Mouse (Mus musculus): ENCODE measurements around the gene Vrk1. TPM values are rescaled to one million over a fixed set of nuclear protein-coding genes. Genes with fewer than 3 reads are reported as not detected.

Vrk1 gene
- polyA plus RNA-seq (2012; rRNA removed), result 15.8 and 16.1 TPM in 2 replicates

DNA sequence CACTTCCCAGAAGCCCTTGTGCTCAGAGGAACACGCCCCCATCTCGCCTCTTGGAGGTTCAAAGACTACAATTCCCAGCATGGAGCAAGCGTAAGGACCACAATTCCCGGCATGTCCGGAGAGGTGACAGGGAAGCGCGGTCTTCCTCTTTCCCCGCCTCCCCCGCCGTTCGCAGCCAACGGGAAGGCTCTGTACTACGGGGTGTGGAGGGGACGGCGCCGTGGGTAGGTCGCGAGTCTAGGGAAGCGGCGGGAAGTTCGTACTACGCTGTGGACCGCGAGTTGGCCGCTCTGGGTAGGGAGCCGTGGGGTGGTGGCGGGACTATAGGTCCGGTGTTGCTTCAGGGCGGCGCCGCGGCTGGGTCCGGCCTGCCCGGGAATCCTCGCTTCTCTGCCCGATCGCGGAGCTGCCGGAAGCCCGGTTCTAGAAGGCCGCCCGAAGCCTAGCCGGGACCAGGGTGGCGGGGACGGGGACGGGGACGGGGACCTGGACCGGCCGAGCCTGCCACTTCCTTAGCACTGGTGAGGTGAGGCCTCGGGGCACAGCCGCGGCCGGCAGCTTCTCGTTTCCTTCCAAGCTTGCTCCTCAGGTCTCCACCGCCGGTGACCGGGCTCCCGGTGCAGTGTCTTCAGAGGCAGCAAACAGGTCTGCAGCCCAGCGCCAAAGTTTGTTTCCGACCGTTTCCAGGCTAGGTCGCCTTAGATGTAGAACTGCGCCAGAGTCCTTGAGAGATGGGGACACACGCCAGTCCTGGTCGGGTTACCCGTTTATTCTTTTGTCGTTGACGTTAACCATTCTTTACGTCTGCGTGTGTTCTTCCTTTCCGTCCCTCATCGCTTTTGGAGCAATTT lies at the start of gene Vrk1:
Gene Vrk1, plus strand, starts transcription at position 164 of the 851 bp plus-strand sequence.
- DNase-seq, result peak; percentile 89
- Histone ChIP-seq H3K27me3 (ENCODE audit: control insufficient read depth, insufficient read depth, low read length) (no peaks in the 10 kb centered on the region), H3K4me3 (ENCODE audit: control insufficient read depth, insufficient read depth, low read length) (peak within 1 kb of the TSS; percentile 88), H3K27ac (ENCODE audit: control insufficient read depth, insufficient read depth, low read length) (no peak within 1 kb of the TSS), H3K36me3 (ENCODE audit: control insufficient read depth, insufficient read depth, low read length) (no peaks in the 10 kb centered on the region), H3K4me1 (replicated peaks; ENCODE audit: control insufficient read depth, insufficient read depth, low read length) (0 out of 2 replicates have a peak, but pooled peaks cover 3% of the 10 kb centered on the region)
- TF ChIP-seq CTCF (IDR thresholded peaks at IDR 0.05; ENCODE audit: borderline replicate concordance, control insufficient read depth, extremely low read depth, insufficient read depth, low read length, poor library complexity) (no peak), POLR2A (IDR thresholded peaks at IDR 0.05; ENCODE audit: control insufficient read depth, extremely low read depth, insufficient read depth, low read length, poor library complexity) (peak; percentile 60)
- under 1% methylated on average over 72 of the region's 72 CpGs for WGBS

DNA sequence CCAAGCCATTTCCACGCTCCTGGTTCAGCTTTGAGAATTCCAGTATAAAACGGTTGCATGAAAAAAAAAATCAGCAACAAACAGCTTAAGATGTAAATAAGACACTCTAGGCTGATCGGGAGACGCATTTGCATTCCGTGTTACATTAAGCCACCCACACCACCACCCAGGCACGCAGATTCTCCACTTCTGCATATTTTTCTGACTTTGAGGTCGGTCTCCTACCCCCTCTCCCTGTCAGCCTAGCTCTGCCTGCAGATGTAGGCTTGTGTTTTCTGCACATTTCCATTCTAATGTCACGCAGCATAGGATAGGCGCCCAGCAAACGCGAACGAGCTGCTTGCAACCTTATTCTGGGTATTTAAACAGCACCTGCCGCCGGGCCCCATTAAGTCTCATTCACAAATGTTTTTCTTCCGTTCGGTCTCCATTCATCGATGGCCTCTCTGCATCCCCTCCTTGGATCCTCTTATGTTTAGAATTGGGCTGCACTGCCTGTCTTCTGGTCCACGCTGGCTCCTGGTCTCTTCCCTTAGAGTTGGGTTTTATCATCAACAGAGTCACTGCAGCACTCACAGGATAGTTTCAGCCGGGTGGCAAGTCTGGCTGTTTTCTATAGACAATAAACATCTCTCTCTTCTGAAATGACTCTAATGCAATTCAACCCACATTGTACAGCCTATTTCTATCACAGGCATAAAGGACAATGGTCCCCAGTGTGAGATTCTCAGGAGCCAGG lies 49.3 kb upstream of the Vrk1 start:
- 30% methylated on average over 19 of the region's 19 CpGs for WGBS
- TF ChIP-seq CTCF (IDR thresholded peaks at IDR 0.05; ENCODE audit: borderline replicate concordance, control insufficient read depth, extremely low read depth, insufficient read depth, low read length, poor library complexity), result no peak
- no peak for TF ChIP-seq POLR2A (IDR thresholded peaks at IDR 0.05; ENCODE audit: control insufficient read depth, extremely low read depth, insufficient read depth, low read length, poor library complexity)
- no peak for DNase-seq
- Histone ChIP-seq H3K4me1 (replicated peaks; ENCODE audit: control insufficient read depth, insufficient read depth, low read length) (peaks cover 4% of the 10 kb centered on the region; the same call in 1 of the 2 replicates), H3K27ac (ENCODE audit: control insufficient read depth, insufficient read depth, low read length) (no peak overlapping the region), H3K27me3 (ENCODE audit: control insufficient read depth, insufficient read depth, low read length) (peaks cover 6% of the 10 kb centered on the region; the same call in 1 of the 2 replicates), H3K4me3 (ENCODE audit: control insufficient read depth, insufficient read depth, low read length) (no peak overlapping the region), H3K36me3 (ENCODE audit: control insufficient read depth, insufficient read depth, low read length) (no peaks in the 10 kb centered on the region)

DNA sequence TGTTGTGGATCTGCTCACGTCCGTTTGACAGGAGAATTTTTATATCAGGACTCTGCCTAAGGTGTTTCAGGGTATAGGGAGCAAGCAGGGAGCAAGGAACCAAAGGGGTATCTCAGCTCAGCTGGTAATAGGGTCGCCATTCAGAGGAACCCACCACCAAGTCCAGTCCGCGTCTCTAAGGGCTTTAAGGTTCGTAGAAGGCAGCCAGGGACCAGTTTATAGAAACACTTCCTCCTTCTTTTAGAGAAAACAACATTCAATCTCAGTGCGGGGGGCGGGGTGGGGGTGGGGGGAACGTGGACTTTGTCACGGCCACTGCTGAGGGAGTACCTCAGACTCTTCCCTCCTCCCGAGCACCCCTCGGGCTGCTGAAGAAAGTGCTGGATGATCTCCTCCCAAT lies 48.4 kb upstream of the Vrk1 start:
- H3K36me3 ChIP-seq (ENCODE audit: control insufficient read depth, insufficient read depth, low read length), result no peaks in the 10 kb centered on the region
- DNase-seq, result no peak
- H3K4me1 ChIP-seq (replicated peaks; ENCODE audit: control insufficient read depth, insufficient read depth, low read length), result peaks cover 4% of the 10 kb centered on the region; the same call in 1 of the 2 replicates
- 15% methylated on average over 12 of the region's 12 CpGs for WGBS
- H3K4me3 ChIP-seq (ENCODE audit: control insufficient read depth, insufficient read depth, low read length), result no peak overlapping the region
- peaks cover 6% of the 10 kb centered on the region; the same call in 1 of the 2 replicates for H3K27me3 ChIP-seq (ENCODE audit: control insufficient read depth, insufficient read depth, low read length)
- no peak overlapping the region for H3K27ac ChIP-seq (ENCODE audit: control insufficient read depth, insufficient read depth, low read length)
- no peak for TF ChIP-seq POLR2A (IDR thresholded peaks at IDR 0.05; ENCODE audit: control insufficient read depth, extremely low read depth, insufficient read depth, low read length, poor library complexity)
- TF ChIP-seq CTCF (IDR thresholded peaks at IDR 0.05; ENCODE audit: borderline replicate concordance, control insufficient read depth, extremely low read depth, insufficient read depth, low read length, poor library complexity), result no peak

DNA sequence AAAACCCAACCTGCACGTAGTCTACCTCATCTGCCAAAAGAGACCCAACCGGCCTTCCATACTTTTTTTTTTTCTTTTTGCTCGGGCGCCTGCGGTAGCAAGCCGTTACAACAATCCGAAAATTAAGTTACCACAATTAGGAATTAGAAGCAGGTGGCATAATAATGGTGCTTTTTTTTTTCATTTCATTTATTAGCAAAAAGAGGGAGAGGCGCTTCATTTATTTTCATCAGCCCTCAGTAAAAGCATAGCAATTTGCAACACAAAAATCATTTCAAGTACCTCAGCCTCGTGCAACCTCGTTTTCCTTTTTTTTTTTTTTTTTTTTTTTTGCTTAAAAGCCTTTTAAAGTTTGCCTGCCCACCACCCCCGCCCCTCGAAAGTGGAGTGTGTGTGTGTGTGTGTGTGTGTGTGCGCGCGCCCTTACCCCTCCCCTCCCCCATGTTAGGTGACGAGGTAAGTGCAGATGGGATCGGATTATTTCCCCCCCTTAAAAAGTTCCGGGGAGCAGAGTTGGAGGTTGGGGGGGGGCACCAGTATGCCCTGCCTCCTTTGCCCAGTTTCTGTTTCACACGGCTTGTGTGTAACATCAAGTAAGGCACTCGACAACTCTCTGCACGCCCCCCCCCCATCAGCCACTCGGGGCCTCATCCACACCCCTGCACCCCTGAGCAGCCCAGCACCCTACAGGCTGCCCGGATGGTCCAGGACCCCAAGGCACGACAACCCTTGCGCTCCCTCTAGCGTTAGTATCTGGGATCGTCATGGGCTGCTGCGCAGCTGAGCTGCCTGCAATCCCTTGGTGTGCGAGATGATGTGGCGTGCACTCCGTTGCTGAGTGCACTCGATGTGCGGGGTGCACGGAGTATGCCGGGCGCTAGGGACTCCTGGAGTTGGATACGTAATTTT lies 47.7 kb upstream of the Vrk1 start:
- WGBS, result 2% methylated on average over 35 of the region's 37 CpGs
- H3K4me3 ChIP-seq (ENCODE audit: control insufficient read depth, insufficient read depth, low read length), result peak overlapping the region; percentile 55
- no peak overlapping the region for H3K27ac ChIP-seq (ENCODE audit: control insufficient read depth, insufficient read depth, low read length)
- H3K4me1 ChIP-seq (replicated peaks; ENCODE audit: control insufficient read depth, insufficient read depth, low read length), result peaks cover 4% of the 10 kb centered on the region; the same call in 1 of the 2 replicates
- peak; percentile 18; the same call in 1 of the 2 replicates for TF ChIP-seq POLR2A (IDR thresholded peaks at IDR 0.05; ENCODE audit: control insufficient read depth, extremely low read depth, insufficient read depth, low read length, poor library complexity)
- peak; percentile 79; the same call in 1 of the 2 replicates for TF ChIP-seq CTCF (IDR thresholded peaks at IDR 0.05; ENCODE audit: borderline replicate concordance, control insufficient read depth, extremely low read depth, insufficient read depth, low read length, poor library complexity)
- peaks cover 9% of the 10 kb centered on the region; the same call in 1 of the 2 replicates for H3K27me3 ChIP-seq (ENCODE audit: control insufficient read depth, insufficient read depth, low read length)
- DNase-seq, result peak; percentile 92
- H3K36me3 ChIP-seq (ENCODE audit: control insufficient read depth, insufficient read depth, low read length), result no peaks in the 10 kb centered on the region

DNA sequence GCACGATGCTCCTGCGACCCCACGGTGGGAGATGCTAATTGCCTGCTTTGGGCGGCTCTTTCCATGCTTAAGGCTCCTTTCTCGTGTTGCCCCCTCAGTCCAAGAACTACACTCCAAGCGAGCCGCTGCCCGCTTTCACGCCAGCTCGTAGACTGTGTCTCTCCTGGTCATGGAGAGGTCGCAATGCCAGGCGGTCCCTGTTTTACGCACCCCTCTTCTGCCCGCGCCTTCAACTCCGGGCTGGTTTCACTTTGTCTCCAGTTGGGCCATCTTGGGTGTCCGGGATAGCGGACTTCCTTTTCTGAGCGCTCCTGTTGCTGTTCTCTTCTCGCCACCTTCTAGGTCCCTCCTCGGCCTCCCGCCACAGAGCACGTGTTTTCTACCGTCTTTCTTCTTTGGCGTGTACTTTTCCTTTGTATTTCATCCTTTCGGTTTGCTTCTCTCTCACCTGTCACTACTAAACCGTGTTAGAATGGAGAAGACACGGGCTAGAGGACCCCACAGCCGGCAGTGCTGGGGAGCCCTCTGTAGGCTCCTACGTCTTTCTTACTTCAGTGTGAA lies 46.9 kb upstream of the Vrk1 start:
- peaks cover 12% of the 10 kb centered on the region; the same call in 1 of the 2 replicates for H3K27me3 ChIP-seq (ENCODE audit: control insufficient read depth, insufficient read depth, low read length)
- TF ChIP-seq POLR2A (IDR thresholded peaks at IDR 0.05; ENCODE audit: control insufficient read depth, extremely low read depth, insufficient read depth, low read length, poor library complexity) (no peak; the same call in 1 of the 2 replicates), CTCF (IDR thresholded peaks at IDR 0.05; ENCODE audit: borderline replicate concordance, control insufficient read depth, extremely low read depth, insufficient read depth, low read length, poor library complexity) (no peak)
- no peaks in the 10 kb centered on the region for H3K36me3 ChIP-seq (ENCODE audit: control insufficient read depth, insufficient read depth, low read length)
- 1% methylated on average over 30 of the region's 30 CpGs for WGBS
- H3K4me1 ChIP-seq (replicated peaks; ENCODE audit: control insufficient read depth, insufficient read depth, low read length), result peaks cover 4% of the 10 kb centered on the region; the same call in 1 of the 2 replicates
- peak overlapping the region; percentile 55 for H3K4me3 ChIP-seq (ENCODE audit: control insufficient read depth, insufficient read depth, low read length)
- peak; percentile 23 for DNase-seq
- no peak overlapping the region for H3K27ac ChIP-seq (ENCODE audit: control insufficient read depth, insufficient read depth, low read length)

Measured in thymus, adult 2 months (tissue).